Mouse (Mus musculus): ENCODE data around the gene Srsf9.
"Not testable (repeated sequence)": the region's sequence is repeated elsewhere in the genome, so short reads cannot be mapped to it uniquely, and the experiment has no call there.

Srsf9 gene

DNA sequence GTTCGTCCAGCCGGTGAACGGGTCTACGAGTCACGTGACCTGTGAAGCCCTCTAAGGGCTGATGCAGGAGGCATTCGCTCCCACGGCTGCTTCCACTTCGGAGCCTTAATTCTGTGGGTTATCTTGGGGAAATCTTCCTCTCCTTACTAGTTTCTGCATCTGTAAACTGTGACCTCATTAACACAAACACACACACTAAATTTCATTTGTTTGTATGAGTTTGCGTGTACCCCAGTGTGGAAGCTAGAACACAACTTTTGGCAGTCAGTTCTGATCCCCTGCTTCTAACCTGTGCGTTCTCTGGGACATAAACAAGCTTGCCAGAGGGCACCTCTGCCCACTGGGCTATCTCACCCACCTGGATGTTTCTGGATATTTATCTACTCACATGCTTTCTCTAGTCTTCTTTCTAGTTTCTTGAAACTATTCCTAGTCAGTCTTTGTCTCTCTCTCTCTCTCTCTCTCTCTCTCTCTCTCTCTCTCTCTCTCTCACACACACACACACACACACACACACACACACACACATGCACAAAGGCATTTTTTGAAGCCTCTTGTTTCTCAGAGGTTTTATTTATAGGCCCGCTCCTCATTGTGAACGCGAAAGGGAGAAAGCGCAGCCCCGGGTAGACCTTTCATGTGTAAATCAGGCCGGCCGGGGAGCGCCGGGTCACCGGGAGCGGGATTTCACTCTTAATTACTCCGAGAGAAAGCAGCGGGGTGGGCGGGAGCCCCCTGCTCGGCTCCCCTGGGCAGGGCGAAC lies 46.6 kb downstream of the Srsf9 start:
- DNase-seq (ENCODE audit: low read depth): no peak

DNA sequence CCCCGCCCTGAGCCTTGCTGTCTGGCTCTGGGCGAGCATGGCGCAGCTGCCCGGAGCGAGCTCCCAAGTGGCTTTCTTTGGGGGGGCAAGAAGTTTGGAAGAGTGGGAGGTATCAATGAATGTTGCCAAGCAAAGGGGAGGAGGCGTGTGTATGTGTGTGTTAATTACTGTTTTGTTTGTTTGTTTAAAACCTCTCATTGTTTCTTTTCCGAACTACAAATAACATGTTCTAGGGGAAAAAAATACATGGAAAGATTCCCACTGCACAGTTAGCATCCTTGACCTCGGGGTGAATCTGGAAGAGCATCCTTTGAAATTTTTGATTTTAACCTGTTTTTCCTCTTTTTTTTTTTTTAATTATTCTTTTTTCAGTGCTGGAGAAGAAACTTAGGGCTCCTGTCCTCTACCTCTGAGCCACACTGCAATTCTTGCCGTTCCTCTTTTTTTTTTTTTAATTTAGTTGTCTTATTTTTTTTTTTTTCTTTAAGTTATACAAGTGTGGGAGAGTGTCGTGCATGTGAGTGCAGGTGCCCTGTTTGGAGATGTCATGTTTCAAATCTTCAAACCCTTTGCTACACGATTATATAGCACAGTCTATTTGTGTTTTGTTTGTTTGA lies 47.3 kb downstream of the Srsf9 start:
- DNase-seq (ENCODE audit: low read depth): no peak

- DNase-seq (ENCODE audit: low read depth): no peak
Observed at GRCm38 (mm10) chr5:115375436-115375835, 48.5 kb downstream of the Srsf9 start.

GRCm38 (mm10) chr5:115378882-115379281 lies 51.9 kb downstream of the Srsf9 start:
- DNase-seq (ENCODE audit: low read depth): not testable (repeated sequence)

Data from c-Kit-positive CD71-positive TER-119-negative erythroid progenitor cells, embryonic 14.5 days (primary cell).